ENCODE assay signal across 13 mouse cellular contexts in genomic region chr6:137776981-137777380, GRCm38 (mm10).
"Had no signal": no experiment of that assay in that cellular context is flagged by ENCODE, and none has a peak within 500 bp of the region (broad histone marks: within the 10 kb centered on the region; RNA-seq: fewer than 3 reads in every experiment).

No protein-coding gene starts in this region.

- DNase-seq: lung, adult 18-20 months; lung, embryonic 14.5 days; lung, postnatal 10 days; lung, postnatal 4 days; midbrain, embryonic 14.5 days; retina, postnatal 1 day; right cerebral cortex, adult 18-20 months; right cerebral cortex, postnatal 25 days; right cerebral cortex, postnatal 4 days; spleen, adult 18-20 months; thymus, adult 18-20 months; thymus, postnatal 14 days; thymus, postnatal 36 days had no signal
